Mouse (Mus musculus) adrenal gland, adult 2 months (tissue): ENCODE data around the gene Sparcl1. TPM values are rescaled to one million over a fixed set of nuclear protein-coding genes. Genes with fewer than 3 reads are reported as not detected.

Experiments used
- microRNA-seq, 2 experiments: library from miRNA; unstranded; fragments of <30 nt; microRNA quantifications; one replicate each; pipeline ENCODE4 v1.2.0; 2021
- polyA plus RNA-seq: library from polyadenylated mRNA; depleted of rRNA; stranded (reverse); fragments of >200 nt; gene quantifications from 2 replicates; pipeline ENCODE4 v1.2.3, GENCODE M21; 2012; rRNA removed
- total RNA-seq, 2 experiments: library from RNA; stranded (reverse); gene quantifications; 2 replicates each; pipeline ENCODE4 v1.2.3; 2021

The Sparcl1 gene
- total and polyA plus RNA-seq, 3 experiments = 13.1 to 30.6 (median 30.4) TPM

Small RNA genes lying within 50 kb of the gene (microRNA-seq; reads per million reads assigned to microRNA genes)
- gene Mir5619 = 0 reads per million in 2 experiments

Other genes starting within 250 kb of the Sparcl1 start
- 10 to 100 TPM; 15.2 to 17.7 TPM for gene Klhl8, start 202.5 kb downstream of the Sparcl1 start, total RNA-seq
- 3.7 and 4.0 TPM in 2 replicates for gene Klhl8, start 202.5 kb downstream of the Sparcl1 start, polyA plus RNA-seq
- 1 to 10 TPM in 1 of 2 experiments, not detected in 1; 1.4 TPM for gene Hsd17b13, start 136.3 kb downstream of the Sparcl1 start, total RNA-seq
- gene Hsd17b13, start 136.3 kb downstream of the Sparcl1 start, polyA plus RNA-seq = not detected in 2 replicates
- gene Hsd17b11, start 91.8 kb downstream of the Sparcl1 start, total RNA-seq = 10 to 100 TPM; 67.2 to 69.0 TPM
- 18.2 and 19.2 TPM in 2 replicates for gene Hsd17b11, start 91.8 kb downstream of the Sparcl1 start, polyA plus RNA-seq
- 10 to 100 TPM; 63.0 to 73.2 TPM for gene Nudt9, start 67.4 kb downstream of the Sparcl1 start, total RNA-seq
- gene Nudt9, start 67.4 kb downstream of the Sparcl1 start, polyA plus RNA-seq = 101 and 113 TPM in 2 replicates
- gene Gm17660, start 36.1 kb downstream of the Sparcl1 start, total RNA-seq = not detected
- gene Gm17660, start 36.1 kb downstream of the Sparcl1 start, polyA plus RNA-seq = not detected in 2 replicates
- not detected for gene Dspp, start 57.0 kb upstream of the Sparcl1 start, total RNA-seq
- gene Dspp, start 57.0 kb upstream of the Sparcl1 start, polyA plus RNA-seq = not detected in 2 replicates
- gene Dmp1, start 88.9 kb upstream of the Sparcl1 start, total RNA-seq = under 1 TPM in 1 of 2 experiments, not detected in 1; 0.10 TPM
- gene Dmp1, start 88.9 kb upstream of the Sparcl1 start, polyA plus RNA-seq = not detected in 2 replicates
- under 1 TPM in 1 of 2 experiments, not detected in 1; 0.32 TPM for gene Ibsp, start 185.4 kb upstream of the Sparcl1 start, total RNA-seq
- not detected in 2 replicates for gene Ibsp, start 185.4 kb upstream of the Sparcl1 start, polyA plus RNA-seq
- not detected for gene Mepe, start 211.6 kb upstream of the Sparcl1 start, total RNA-seq
- gene Mepe, start 211.6 kb upstream of the Sparcl1 start, polyA plus RNA-seq = not detected in 2 replicates